Mouse (Mus musculus) thymus, postnatal 36 days (tissue): ENCODE data around the gene Samd14.
"Not testable (repeated sequence)": the region's sequence is repeated elsewhere in the genome, so short reads cannot be mapped to it uniquely, and the experiment has no call there.

Source experiments
- DNase-seq, 2 experiments: peaks; one replicate each; pipeline ENCODE4 v3.0.0; 2022; ENCODE audit warnings: mixed read lengths in 2 of 2

Gene Samd14

GRCm38 (mm10) chr11:95009629-95010014 lies at the start of gene Samd14:
Gene Samd14 (plus strand): TSS chr11:95009879.
- DNase-seq = no peak

GRCm38 (mm10) chr11:94962534-94963101 lies 47.1 kb upstream of the Samd14 start:
- no peak for DNase-seq

GRCm38 (mm10) chr11:94967419-94967818 lies 42.3 kb upstream of the Samd14 start, which contains the start of gene Hils1:
Gene Hils1 (plus strand): TSS chr11:94967593.
- no peak for DNase-seq

- DNase-seq = no peak
These were observed 41.5 kb upstream of the Samd14 start for GRCm38 (mm10) chr11:94968187-94968586.

- not testable (repeated sequence) for DNase-seq
These were observed 40.0 kb upstream of the Samd14 start for GRCm38 (mm10) chr11:94969709-94970108.

GRCm38 (mm10) chr11:94970210-94970943 lies 39.3 kb upstream of the Samd14 start:
- peak; percentile 37 to 52 for DNase-seq

GRCm38 (mm10) chr11:94971895-94972615 lies 37.6 kb upstream of the Samd14 start:
- DNase-seq = no peak

- no peak for DNase-seq
These were observed 36.8 kb upstream of the Samd14 start for GRCm38 (mm10) chr11:94972887-94973286.

- no peak for DNase-seq
These were observed 36.4 kb upstream of the Samd14 start for GRCm38 (mm10) chr11:94973313-94973712.

GRCm38 (mm10) chr11:94974951-94975350 lies 34.7 kb upstream of the Samd14 start:
- DNase-seq = no peak

GRCm38 (mm10) chr11:94976199-94976598 lies 33.5 kb upstream of the Samd14 start, which contains the start of gene Sgca:
Gene Sgca (minus strand): TSS chr11:94976327.
- no peak for DNase-seq

- DNase-seq = no peak
These were observed 31.3 kb upstream of the Samd14 start for GRCm38 (mm10) chr11:94978178-94978915.

GRCm38 (mm10) chr11:94978947-94979346 lies 30.7 kb upstream of the Samd14 start:
- DNase-seq = peak; percentile 94 to 95

- DNase-seq = no peak
These were observed 30.1 kb upstream of the Samd14 start for GRCm38 (mm10) chr11:94979462-94980179.

GRCm38 (mm10) chr11:94985140-94985539 lies 24.5 kb upstream of the Samd14 start:
- no peak for DNase-seq

GRCm38 (mm10) chr11:94985822-94986221 lies 23.9 kb upstream of the Samd14 start:
- DNase-seq = no peak

GRCm38 (mm10) chr11:94986435-94986834 lies 23.2 kb upstream of the Samd14 start:
- peak in 1 of 2 experiments; percentile 35 for DNase-seq

GRCm38 (mm10) chr11:94987341-94987740 lies 22.3 kb upstream of the Samd14 start:
- peak in 1 of 2 experiments; percentile 26 for DNase-seq

GRCm38 (mm10) chr11:94987851-94988250 lies 21.8 kb upstream of the Samd14 start:
- no peak for DNase-seq

- peak in 1 of 2 experiments; percentile 30 for DNase-seq
These were observed 20.7 kb upstream of the Samd14 start for GRCm38 (mm10) chr11:94988780-94989561.

GRCm38 (mm10) chr11:94989562-94990017 lies 20.1 kb upstream of the Samd14 start:
- DNase-seq = peak; percentile 76 to 84
